Mouse (Mus musculus) stomach, embryonic 14.5 days (tissue): ENCODE measurements around the gene Glp1r. TPM values are rescaled to one million over a fixed set of nuclear protein-coding genes. Genes with fewer than 3 reads are reported as not detected.

ENCODE experiments used
- ATAC-seq: fragments of 200-750 bp; cut with Nextera tagmentation; 2 replicates; pipeline ENCODE4 v1.8.0; 2017; ENCODE audit warnings: low read depth, moderate TSS enrichment; ENCODE audit not compliant: insufficient number of reproducible peaks, insufficient read depth, low FRiP score
- H3K27ac ChIP-seq: fragments of 300-500 bp; sonication (generic); 2 replicates; pipeline ENCODE4 v1.5.1; 2014; ENCODE audit warnings: mild to moderate bottlenecking, low read length, moderate library complexity, mixed read lengths
- H3K27me3 ChIP-seq: fragments of 300-500 bp; sonication (generic); 2 replicates; pipeline ENCODE4 v1.6.1; 2014; ENCODE audit warnings: low read length, control low read depth, mixed read lengths; ENCODE audit not compliant: control insufficient read depth, insufficient read depth
- H3K36me3 ChIP-seq: fragments of 300-500 bp; sonication (generic); 2 replicates; pipeline ENCODE4 v1.6.1; 2014; ENCODE audit warnings: mild to moderate bottlenecking, control low read depth, low read length, moderate library complexity, mixed read lengths; ENCODE audit not compliant: control insufficient read depth, insufficient read depth
- H3K4me1 ChIP-seq: fragments of 300-500 bp; sonication (generic); 2 replicates; pipeline ENCODE4 v1.6.1; 2014; ENCODE audit warnings: low read length, control low read depth, mixed read lengths; ENCODE audit not compliant: control insufficient read depth, insufficient read depth
- H3K4me2 ChIP-seq: fragments of 300-500 bp; sonication (generic); replicated peaks from 2 replicates; pipeline ENCODE4 v1.6.1; 2014; ENCODE audit warnings: low read depth, low read length, control low read depth
- H3K4me3 ChIP-seq: fragments of 300-500 bp; sonication (generic); 2 replicates; pipeline ENCODE4 v1.5.1; 2014; ENCODE audit warnings: low read depth, low read length, control low read depth
- H3K9ac ChIP-seq: fragments of 300-500 bp; sonication (generic); replicated peaks from 2 replicates; pipeline ENCODE4 v1.6.1; 2014; ENCODE audit warnings: low read depth, mild to moderate bottlenecking, control low read depth, low read length, moderate library complexity, mixed read lengths
- H3K9me3 ChIP-seq: fragments of 300-500 bp; sonication (generic); 2 replicates; pipeline ENCODE4 v1.6.1; 2016; ENCODE audit warnings: low read depth, low read length, control low read depth; ENCODE audit not compliant: control insufficient read depth
- WGBS: fragments of 180-500 bp; shearing (Covaris S2); extraction: QIAGEN DNeasy Blood & Tissue Kit; methylation state at CpG from one replicate; pipeline ENCODE4 v1.1.7; 2014; 5-methylcytosine and 5-hydroxymethylcytosine counted together
- polyA plus RNA-seq: library from polyadenylated mRNA; unstranded; fragments of >200 nt; fragmentation: Nextera tagmentation; extraction: Ambion mirVana; gene quantifications from 2 replicates; pipeline ENCODE4 v1.2.1, GENCODE M21; 2014

Glp1r gene
- 0.14 and 0.23 TPM in 2 replicates for polyA plus RNA-seq

GRCm38 (mm10) chr17:30901627-30902026, at the start of gene Glp1r:
Gene Glp1r, plus strand, starts transcription at chr17:30901817.
- Histone ChIP-seq H3K4me1 (peaks cover 3% of the 10 kb centered on the region; the same call in 1 of the 2 replicates), H3K4me3 (peak within 1 kb of the TSS; percentile 36), H3K27me3 (peaks cover 12% of the 10 kb centered on the region), H3K9ac (peak within 1 kb of the TSS; percentile 25), H3K36me3 (no peaks in the 10 kb centered on the region), H3K27ac (no peak within 1 kb of the TSS), H3K4me2 (peak within 1 kb of the TSS; percentile 88), H3K9me3 (no peaks in the 10 kb centered on the region)
- peak; percentile 58; the same call in 1 of the 2 replicates for ATAC-seq
- WGBS = 1% methylated on average over 37 of the region's 37 CpGs

GRCm38 (mm10) chr17:30852345-30852744, 49.3 kb upstream of the Glp1r start:
- no peak overlapping the region for H3K4me2 ChIP-seq
- no peaks in the 10 kb centered on the region for H3K36me3 ChIP-seq
- no peaks in the 10 kb centered on the region for H3K27me3 ChIP-seq
- no peak overlapping the region for H3K4me3 ChIP-seq
- no peak overlapping the region for H3K27ac ChIP-seq
- H3K9ac ChIP-seq = no peak overlapping the region
- ATAC-seq = no peak
- no peaks in the 10 kb centered on the region for H3K4me1 ChIP-seq
- no peaks in the 10 kb centered on the region for H3K9me3 ChIP-seq

DNA sequence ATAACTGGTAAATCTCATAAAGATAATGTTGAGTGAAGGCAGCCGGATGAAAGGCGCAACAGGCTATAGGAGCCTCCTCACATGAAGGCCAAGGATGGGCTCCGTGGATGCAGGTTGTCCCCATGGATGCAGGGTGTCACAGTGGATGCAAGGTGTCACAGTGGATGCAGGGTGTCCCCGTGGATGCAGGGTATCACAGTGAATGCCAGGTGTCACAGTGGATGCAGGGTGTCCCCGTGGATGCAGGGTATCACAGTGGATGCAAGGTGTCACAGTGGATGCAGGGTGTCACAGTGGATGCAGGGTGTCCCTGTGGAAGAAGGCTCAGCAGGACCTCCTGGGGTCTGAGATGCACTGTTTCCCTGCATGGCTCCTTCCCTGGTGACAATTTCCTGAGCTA, 44.3 kb upstream of the Glp1r start:
- no peaks in the 10 kb centered on the region for H3K4me1 ChIP-seq
- H3K27me3 ChIP-seq = no peaks in the 10 kb centered on the region
- ATAC-seq = no peak
- H3K9ac ChIP-seq = no peak overlapping the region
- no peak overlapping the region for H3K4me3 ChIP-seq
- H3K27ac ChIP-seq = no peak overlapping the region
- H3K4me2 ChIP-seq = no peak overlapping the region
- H3K36me3 ChIP-seq = no peaks in the 10 kb centered on the region
- no peaks in the 10 kb centered on the region for H3K9me3 ChIP-seq
- WGBS = 88% methylated on average over 5 of the region's 5 CpGs

DNA sequence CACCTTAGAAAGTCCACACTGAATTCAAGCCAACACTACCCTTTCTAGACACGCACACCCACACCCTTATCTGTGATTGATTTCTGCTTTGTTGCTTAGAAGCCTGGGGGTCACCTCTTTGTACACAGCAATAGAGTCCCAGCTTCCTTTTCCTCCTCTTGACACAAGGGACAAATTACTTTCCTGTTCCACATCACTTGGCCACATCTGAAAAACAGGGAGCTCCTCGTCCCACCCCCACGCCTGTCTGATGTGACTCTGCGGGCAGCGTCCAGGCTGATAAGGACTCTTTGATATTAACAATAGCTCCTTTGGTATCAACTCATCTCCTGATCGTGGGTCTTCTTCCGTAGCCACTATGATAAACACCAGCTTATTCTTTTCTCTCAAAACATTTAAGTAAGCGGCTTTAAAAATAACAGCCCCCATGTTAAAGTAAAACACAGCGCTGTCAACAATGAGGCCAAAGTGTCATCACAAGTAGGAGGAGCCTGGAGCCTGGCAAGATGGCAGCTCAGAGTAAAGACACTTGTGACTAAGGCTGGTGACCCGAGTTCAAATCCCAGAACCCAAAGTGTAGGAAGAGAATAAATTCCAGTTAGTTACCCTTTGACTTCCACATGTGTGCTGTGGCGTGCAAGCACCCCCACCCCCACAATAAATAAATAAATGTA, 42.9 kb upstream of the Glp1r start:
- no peaks in the 10 kb centered on the region for H3K4me1 ChIP-seq
- no peaks in the 10 kb centered on the region for H3K27me3 ChIP-seq
- ATAC-seq = no peak
- WGBS = 45% methylated on average over 11 of the region's 11 CpGs
- H3K9me3 ChIP-seq = no peaks in the 10 kb centered on the region
- H3K4me2 ChIP-seq = no peak overlapping the region
- H3K27ac ChIP-seq = no peak overlapping the region
- H3K36me3 ChIP-seq = no peaks in the 10 kb centered on the region
- H3K4me3 ChIP-seq = no peak overlapping the region
- H3K9ac ChIP-seq = no peak overlapping the region

- Histone ChIP-seq H3K4me2 (no peak overlapping the region), H3K4me1 (no peaks in the 10 kb centered on the region), H3K27ac (no peak overlapping the region), H3K9me3 (no peaks in the 10 kb centered on the region), H3K9ac (no peak overlapping the region), H3K27me3 (no peaks in the 10 kb centered on the region), H3K36me3 (no peaks in the 10 kb centered on the region), H3K4me3 (no peak overlapping the region)
- ATAC-seq = no peak
- 59% methylated on average over 10 of the region's 10 CpGs for WGBS
These were observed 41.5 kb upstream of the Glp1r start for GRCm38 (mm10) chr17:30859989-30860585.

- Histone ChIP-seq H3K9ac (no peak overlapping the region), H3K9me3 (no peaks in the 10 kb centered on the region), H3K27me3 (no peaks in the 10 kb centered on the region), H3K4me1 (no peaks in the 10 kb centered on the region), H3K27ac (no peak overlapping the region), H3K4me3 (no peak overlapping the region), H3K36me3 (no peaks in the 10 kb centered on the region), H3K4me2 (no peak overlapping the region)
- no peak for ATAC-seq
- WGBS = 53% methylated on average over 7 of the region's 7 CpGs
These were observed 41.0 kb upstream of the Glp1r start for GRCm38 (mm10) chr17:30860606-30861005.

DNA sequence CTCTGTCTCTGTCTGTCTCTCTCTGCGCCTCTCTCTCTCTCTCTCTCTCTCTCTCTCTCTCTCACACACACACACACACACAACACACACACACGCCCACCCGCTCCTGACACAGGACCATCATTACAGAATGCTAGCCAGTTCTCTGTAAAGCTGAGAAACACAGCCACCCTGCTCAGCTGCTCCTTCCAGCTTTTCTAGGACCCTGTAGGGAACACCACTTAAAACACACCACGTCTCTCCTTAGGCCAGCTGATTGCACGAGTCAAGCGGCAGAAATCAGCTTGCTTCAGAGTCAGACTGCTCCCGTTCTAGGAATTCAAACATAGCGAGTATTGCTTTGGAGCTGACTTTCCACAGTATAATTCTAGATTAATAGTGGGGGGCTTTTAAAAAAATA, 35.3 kb upstream of the Glp1r start:
- Histone ChIP-seq H3K4me1 (no peaks in the 10 kb centered on the region), H3K9ac (no peak overlapping the region), H3K27me3 (no peaks in the 10 kb centered on the region), H3K36me3 (no peaks in the 10 kb centered on the region), H3K9me3 (no peaks in the 10 kb centered on the region), H3K4me3 (no peak overlapping the region), H3K27ac (no peak overlapping the region), H3K4me2 (no peak overlapping the region)
- no peak for ATAC-seq
- 60% methylated on average over 8 of the region's 8 CpGs for WGBS

DNA sequence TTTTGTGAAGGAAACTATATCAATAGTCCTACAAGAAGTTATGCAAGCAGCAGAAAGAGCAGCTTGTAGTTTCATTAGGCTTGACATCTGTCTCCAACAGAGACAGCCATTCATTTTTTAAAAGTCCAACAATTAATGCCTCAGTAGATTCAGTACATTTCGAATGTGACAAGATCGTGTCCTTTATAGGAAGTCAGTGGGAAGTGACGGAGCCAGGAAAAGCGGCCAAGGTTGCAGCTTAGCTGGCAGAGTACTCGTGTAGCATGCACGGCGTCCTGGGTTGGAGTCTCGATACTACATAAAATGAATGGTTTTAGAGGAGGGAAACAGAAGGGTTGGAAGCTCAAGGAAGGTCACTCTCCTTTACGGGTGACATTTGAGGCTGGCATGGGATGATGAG, 34.7 kb upstream of the Glp1r start:
- no peaks in the 10 kb centered on the region for H3K4me1 ChIP-seq
- H3K36me3 ChIP-seq = no peaks in the 10 kb centered on the region
- no peaks in the 10 kb centered on the region for H3K9me3 ChIP-seq
- ATAC-seq = no peak
- H3K27ac ChIP-seq = no peak overlapping the region
- no peak overlapping the region for H3K4me2 ChIP-seq
- no peak overlapping the region for H3K4me3 ChIP-seq
- no peaks in the 10 kb centered on the region for H3K27me3 ChIP-seq
- WGBS = 79% methylated on average over 9 of the region's 9 CpGs
- H3K9ac ChIP-seq = no peak overlapping the region

GRCm38 (mm10) chr17:30871040-30871439, 30.6 kb upstream of the Glp1r start:
- WGBS = 33% methylated on average over 10 of the region's 10 CpGs
- no peak for ATAC-seq
- H3K4me2 ChIP-seq = no peak overlapping the region

More at GRCm38 (mm10) chr17:30871040-30871439, 30.6 kb upstream of the Glp1r start:
- Histone ChIP-seq H3K4me3 (no peak overlapping the region), H3K36me3 (no peaks in the 10 kb centered on the region), H3K9me3 (no peaks in the 10 kb centered on the region), H3K4me1 (no peaks in the 10 kb centered on the region), H3K9ac (no peak overlapping the region), H3K27ac (no peak overlapping the region), H3K27me3 (no peaks in the 10 kb centered on the region)
